Mouse (Mus musculus): ENCODE data around the gene Cd200r2. TPM values are rescaled to one million over a fixed set of nuclear protein-coding genes. Genes with fewer than 3 reads are reported as not detected.
"Not testable (repeated sequence)": the region's sequence is repeated elsewhere in the genome, so short reads cannot be mapped to it uniquely, and the experiment has no call there.

Cd200r2 gene
- total RNA-seq (2021): not detected

DNA sequence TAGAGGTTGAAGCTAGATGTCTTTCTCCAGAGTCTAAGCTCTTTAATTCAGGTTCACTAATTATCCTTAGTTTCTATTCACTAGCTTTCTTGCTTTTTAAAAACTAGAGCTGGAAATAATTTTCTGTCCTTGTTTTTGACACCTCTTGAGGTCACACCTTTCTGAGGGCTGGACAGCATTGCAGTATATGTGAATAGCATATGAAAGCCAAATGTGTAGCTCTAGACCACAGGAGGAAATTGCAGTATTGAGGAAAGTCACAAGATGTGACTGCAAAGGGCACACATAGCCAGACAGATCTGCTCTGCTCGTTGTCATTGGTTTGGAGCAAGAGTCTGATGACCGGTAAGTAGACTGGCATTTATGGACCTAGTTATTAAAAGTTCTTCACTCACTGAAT lies at the start of gene Cd200r2:
TSS of gene Cd200r2 (plus strand) at position 301 of the 400 bp plus-strand sequence.
- intact Hi-C loops (cut with DNase I): no loop called here
- DNase-seq (ENCODE audit: low spot score in 2 of 2): no peak

DNA sequence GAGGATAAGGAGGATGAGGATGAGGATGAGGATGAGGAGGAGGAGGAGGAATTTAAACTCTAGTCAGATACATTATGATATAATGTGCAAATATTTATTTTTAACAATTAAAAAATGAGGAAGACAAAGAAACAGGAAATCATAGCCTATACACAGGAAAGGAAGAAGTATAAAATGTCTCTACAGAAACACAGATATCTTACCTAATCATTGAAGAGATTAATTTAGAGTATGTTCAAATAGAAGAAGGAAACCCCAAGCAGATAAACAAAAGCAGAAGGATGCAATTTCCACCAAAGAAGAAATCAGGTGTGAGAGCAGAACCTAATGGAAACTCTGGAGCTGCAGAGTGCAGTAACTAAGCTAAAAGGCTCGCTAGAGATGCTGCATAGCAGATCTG lies 48.9 kb upstream of the Cd200r2 start:
- DNase-seq (ENCODE audit: low spot score in 2 of 2): no peak
- intact Hi-C loops (cut with DNase I): no loop called here

DNA sequence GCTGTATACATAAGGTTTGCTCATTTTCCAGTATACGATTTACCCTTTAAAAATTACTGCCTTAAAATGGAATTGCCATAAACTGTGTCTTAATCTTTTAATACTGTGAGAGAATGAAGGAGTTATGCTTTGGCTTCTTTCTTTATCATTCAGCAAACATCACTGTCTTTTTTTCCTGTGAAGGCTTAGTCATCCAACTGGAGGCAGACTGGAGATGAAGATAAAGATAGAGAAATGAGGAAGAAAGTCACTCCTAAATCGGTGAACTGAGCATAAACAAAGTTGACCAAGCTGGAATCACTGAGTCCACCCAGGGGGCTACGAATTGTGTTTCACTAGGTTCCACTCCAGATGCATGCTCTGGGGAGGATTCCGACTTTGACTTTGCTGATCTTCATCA lies 46.4 kb upstream of the Cd200r2 start:
- intact Hi-C loops (cut with DNase I): no loop called here
- no peak for DNase-seq (ENCODE audit: low spot score in 2 of 2)

DNA sequence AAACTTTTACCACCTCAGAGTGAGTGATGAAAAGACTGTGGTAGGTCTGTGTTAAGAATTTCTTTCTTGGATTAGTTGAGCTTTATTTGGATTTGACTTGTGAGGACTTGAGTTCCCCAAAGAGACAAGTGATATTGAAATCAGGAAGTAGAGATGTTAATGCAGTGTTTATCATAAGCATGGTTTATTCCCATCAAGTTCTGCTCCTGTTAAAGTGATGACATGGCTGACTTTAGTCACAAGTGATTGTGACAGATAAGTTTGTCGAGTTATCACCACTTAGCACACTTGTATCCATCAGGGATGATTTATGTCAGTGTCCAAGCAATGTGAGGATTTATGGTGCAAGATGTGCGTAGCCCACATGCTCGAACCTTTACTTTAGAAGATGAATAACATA lies 34.6 kb upstream of the Cd200r2 start:
- intact Hi-C loops (cut with DNase I): no loop called here
- no peak for DNase-seq (ENCODE audit: low spot score in 2 of 2)

DNA sequence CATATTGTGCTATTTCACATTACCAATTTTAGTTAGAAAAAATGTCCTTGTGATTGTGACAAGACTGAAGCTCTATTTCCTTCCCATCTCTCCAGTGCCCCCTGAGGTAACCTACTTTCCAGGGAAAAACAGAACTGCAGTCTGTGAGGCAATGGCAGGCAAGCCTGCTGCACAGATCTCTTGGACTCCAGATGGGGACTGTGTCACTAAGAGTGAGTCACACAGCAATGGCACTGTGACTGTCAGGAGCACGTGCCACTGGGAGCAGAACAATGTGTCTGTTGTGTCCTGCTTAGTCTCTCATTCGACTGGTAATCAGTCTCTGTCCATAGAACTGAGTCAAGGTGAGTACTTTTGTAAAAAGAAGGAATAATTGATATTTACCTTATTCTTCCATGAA lies 33.7 kb upstream of the Cd200r2 start:
- intact Hi-C loops (cut with DNase I): not testable (repeated sequence)
- peak in 1 of 2 experiments; percentile 13 for DNase-seq (ENCODE audit: low spot score in 2 of 2)

DNA sequence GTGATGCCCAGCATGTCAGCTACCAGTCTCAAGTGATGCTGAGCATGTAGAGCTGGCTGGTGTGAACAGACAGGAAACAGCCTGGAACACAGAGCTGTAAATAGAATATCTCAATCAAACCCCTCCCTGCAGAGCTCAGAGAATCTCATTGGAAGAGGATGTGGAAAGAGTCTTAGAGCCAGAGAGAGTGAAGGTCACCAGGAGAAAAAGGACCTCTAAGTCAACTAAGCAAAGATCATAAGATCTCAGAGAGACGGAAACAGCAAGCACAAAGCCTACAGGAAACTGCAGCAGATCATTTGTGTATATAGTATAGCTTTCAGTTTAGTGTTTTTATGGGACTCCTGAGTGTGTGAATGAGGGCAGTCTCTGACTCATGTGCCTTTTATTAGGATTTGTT lies 8.3 kb downstream of the Cd200r2 start:
- DNase-seq (ENCODE audit: low spot score in 2 of 2): no peak
- intact Hi-C loops (cut with DNase I): no loop called here

DNA sequence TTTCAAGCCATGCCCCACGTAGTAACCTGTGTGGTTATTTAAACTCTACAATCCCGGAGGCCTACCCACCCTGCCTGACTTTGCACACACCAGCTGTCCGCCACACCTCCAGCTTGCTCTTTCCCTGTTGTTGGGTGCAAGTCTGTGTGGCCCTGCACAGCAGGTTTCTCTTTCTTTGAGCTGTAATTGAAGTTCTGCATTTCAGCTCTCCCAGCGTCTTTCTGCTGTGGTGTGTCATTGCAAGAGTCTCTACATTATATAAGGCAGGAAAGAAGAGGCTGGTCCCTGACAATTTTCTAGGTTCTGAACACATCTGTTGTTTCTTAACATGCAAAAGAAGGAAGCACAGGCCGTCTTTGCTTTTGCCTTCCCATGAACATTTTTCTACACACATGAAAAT lies 9.7 kb downstream of the Cd200r2 start:
- no peak for DNase-seq (ENCODE audit: low spot score in 2 of 2)
- intact Hi-C loops (cut with DNase I): no loop called here

DNA sequence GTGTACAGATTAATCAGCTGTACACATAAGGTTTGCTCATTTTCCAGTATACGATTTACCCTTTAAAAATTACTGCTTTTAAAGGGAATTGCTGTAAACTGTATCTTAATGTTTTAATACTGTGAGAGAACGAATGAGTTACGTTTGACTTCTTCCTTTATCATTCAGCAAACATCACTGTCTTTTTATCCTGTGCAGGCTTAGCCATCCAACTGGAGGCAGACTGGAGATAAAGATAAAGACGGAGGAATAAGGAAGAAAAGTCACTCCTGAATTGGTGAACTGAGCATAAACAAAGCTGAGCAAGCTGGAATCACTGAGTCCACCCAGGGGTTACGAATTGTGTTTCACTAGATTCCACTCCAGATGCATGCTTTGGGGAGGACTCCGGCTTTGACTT lies 10.7 kb downstream of the Cd200r2 start:
- DNase-seq (ENCODE audit: low spot score in 2 of 2): no peak
- intact Hi-C loops (cut with DNase I): no loop called here

DNA sequence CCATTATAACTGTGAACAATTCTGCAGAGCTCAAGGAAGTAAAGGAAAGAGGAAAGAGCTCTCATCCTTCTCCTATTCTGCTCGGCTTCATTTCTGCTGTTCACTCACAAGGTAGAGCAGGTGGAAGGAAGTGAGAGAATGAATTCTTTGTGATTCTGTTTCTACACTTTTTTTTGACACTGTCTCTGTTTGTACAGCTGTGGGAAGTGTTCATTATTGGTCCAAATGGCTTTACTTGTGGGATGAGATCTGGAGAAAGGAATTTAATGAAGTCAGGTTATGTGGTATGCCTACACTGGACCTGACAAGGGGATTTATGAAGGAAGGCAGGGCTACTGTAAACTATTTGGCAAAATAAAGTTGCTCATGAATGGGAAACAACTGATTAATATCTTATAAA lies 23.9 kb downstream of the Cd200r2 start:
- no peak for DNase-seq (ENCODE audit: low spot score in 2 of 2)
- intact Hi-C loops (cut with DNase I): no loop called here

DNA sequence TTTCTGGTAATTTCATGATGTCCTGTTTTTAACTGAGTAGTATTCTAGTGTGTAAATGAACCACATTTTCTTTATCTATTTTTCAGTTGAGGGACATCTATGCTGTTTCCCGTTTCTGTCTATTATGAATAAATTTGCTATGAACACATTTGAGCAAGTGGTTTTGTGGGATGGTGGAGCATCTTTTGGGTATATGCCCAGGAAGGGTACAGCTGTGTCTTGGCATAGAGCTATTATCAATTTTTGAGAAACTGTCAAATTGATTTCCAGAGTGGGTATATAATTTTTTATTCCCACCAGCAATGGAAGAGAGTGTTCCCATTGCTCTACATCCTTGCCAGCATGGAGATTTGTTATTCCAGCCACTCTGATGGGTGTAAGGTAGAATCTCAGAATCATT lies 65.1 kb downstream of the Cd200r2 start:
- intact Hi-C loops (cut with DNase I): no loop called here
- no peak for DNase-seq (ENCODE audit: low spot score in 2 of 2)

DNA sequence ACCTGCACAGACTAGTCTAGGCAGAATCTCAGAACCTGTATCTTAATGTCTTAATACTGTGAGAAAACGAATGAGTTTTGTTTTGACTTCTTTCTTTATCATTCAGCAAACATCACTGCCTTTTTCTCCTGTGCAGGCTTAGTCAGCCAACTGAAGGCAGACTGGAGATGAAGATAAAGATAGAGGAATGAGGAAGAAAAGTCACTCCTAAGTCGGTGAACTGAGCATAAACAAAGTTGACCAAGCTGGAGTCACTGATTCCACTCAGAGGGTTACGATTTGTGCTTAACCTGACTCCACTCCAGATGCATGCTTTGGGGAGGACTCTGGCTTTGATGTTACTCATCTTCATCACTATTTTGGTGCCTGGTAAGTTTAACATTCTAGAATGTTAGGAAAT lies 76.6 kb downstream of the Cd200r2 start, which contains the start of gene Cd200r3:
TSS of gene Cd200r3 (plus strand) at position 211 of the 400 bp plus-strand sequence.
- no peak for DNase-seq (ENCODE audit: low spot score in 2 of 2)
- intact Hi-C loops (cut with DNase I): no loop called here

DNA sequence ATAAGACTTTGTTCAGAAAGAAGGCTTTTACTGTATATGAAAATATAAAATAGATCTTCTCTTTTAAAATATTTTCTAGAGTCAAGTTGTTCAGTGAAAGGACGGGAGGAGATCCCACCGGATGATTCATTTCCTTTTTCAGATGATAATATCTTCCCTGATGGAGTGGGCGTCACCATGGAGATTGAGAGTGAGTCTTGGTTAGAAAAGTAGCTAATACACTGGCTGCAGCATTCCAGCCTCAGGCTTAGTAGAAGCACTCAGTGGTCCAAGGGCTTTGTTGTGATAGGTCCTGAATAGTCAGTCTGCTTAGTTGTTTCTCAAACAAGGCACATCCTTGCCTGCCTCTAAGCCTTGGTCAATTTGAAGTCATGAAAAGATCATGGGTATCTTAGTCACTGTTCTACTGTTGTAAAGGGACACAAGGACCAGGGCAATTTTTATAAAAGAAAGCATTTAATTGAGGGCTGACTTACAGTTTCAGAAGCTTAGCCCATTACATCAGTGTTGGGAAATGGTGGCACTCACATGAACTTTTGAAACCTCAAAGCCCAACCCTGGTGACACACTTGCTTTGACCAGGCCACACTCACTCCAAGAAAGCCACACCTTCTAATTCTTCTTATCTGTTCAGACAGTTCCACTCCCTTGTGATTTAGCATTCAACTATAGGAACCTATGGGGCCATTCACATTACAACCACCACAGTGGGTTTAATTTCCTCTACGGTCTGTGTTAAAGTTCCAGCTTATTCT lies 84.6 kb downstream of the Cd200r2 start:
- no peak for DNase-seq (ENCODE audit: low spot score in 2 of 2)
- intact Hi-C loops (cut with DNase I): no loop called here

DNA sequence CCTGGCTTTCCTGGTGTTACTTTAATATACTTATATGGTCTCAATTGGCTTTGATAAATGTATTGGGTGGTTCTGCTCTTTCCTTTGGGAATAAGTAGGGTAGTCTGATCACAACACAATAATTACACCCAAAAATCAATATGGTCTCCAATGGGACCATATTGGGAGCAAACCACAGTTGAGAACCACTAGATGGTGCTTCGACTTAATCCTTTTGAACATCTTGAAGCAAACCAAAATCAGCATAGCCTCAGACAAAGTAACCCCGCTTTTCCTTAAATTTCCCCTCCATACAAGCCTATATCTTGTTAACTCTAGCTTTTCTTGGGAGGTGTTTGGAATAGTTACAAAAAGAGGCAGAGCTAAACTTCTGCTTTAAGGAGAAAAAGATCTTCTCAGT lies 95.4 kb downstream of the Cd200r2 start:
- intact Hi-C loops (cut with DNase I): no loop called here
- no peak for DNase-seq (ENCODE audit: low spot score in 2 of 2)

DNA sequence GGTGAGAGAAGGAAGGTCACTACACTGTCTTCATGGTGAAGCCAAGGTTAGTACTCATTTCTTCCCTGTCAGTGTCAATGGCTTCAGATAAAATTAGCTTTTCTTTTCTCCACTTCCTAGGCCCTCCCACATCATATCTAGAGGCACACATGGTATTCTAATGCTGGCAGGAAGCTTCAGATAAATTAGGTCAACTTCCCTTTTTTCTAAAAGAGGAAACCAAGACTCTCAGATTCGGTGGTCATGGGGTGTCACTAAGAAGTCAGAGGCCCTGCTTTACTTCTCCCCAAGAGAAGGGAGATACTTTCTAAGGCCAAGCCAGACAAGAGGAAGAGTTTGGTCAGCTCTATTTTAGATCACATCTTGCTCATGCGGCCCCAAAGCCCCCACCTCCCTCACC lies 95.9 kb downstream of the Cd200r2 start:
- intact Hi-C loops (cut with DNase I): no loop called here
- no peak for DNase-seq (ENCODE audit: low spot score in 2 of 2)

DNA sequence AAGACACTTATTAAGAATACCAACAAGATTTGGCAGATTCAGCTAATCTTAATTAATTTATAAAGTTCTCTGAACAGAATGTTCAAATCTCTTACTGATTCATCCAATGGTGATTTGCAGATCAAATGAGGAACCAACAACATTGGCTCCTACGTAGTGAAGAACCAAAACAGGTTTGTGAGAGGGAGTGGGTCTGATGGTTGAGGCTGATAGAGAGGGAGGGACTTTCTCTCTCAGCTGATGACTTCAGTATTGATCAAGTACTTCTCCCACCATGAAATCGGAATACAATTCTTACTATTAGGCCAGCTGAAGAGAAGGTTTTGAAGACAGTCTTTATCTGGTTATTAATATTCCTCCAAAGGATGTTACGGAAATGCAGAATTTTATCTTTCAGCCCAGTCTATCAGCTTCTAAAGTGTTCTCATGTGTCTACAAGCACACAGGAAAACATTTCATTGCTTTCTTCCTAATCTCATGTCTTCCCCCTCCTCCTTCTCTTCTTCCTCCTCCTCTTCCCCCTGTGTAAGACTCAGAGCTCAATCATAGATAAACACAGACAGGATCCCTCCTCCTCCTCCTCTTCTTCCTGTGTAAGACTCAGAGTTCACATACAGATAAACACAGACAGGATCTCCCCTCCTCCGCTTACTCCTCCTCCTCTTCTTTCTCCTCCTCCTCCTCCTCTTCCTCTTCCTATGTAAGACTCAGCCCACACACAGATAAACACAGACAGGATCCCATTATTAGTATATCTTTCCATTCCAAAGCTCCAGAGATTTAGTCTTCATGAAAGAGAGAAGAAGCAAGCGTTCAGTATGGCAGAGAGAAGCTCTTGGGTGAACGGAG lies 97.9 kb downstream of the Cd200r2 start:
- intact Hi-C loops (cut with DNase I): no loop called here
- no peak for DNase-seq (ENCODE audit: low spot score in 2 of 2)

DNA sequence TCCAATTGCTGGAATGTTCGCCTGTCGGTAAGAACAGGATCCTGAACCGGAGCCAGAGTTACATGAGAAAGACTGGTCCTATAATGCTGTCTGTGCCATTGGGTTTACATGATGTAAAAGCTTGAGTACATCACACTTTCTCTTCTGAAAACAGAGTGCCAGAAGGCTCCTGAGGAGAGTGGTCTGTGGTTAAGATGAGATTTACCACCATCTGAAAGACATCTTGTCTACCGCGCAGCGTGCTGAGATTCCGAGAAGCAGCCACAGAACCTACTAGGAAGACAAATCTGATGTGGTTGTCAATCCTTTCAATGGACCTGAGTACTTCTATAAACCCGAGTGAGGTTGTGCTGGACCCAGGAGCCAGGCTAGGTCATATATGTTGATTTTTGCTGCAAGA lies 98.5 kb downstream of the Cd200r2 start:
- intact Hi-C loops (cut with DNase I): no loop called here
- no peak for DNase-seq (ENCODE audit: low spot score in 2 of 2)

Other genes starting within 250 kb of the Cd200r2 start
- 1 to 10 TPM; 4.0 to 5.4 TPM for gene Nepro, start 142.8 kb upstream of the Cd200r2 start, total RNA-seq (2021)
- 10 to 100 TPM; 23.6 to 28.7 TPM for gene Gtpbp8, start 120.7 kb upstream of the Cd200r2 start, total RNA-seq (2021)
- gene Cd200r1, start 101.4 kb upstream of the Cd200r2 start, total RNA-seq (2021): under 1 TPM; 0.52 to 0.59 TPM
- under 1 TPM in 1 of 2 experiments, not detected in 1; 0.29 TPM for gene Cd200r4, start 55.4 kb upstream of the Cd200r2 start, total RNA-seq (2021)
- not detected for gene Cd200r3, start 76.6 kb downstream of the Cd200r2 start, total RNA-seq (2021)
- gene Ccdc80, start 226.3 kb downstream of the Cd200r2 start, total RNA-seq (2021): 1 to 10 TPM; 7.4 to 7.9 TPM

Measured in left cerebral cortex, postnatal 36 days (tissue).